Mouse (Mus musculus): Measurements from ENCODE around the gene Stxbp2.

DNA sequence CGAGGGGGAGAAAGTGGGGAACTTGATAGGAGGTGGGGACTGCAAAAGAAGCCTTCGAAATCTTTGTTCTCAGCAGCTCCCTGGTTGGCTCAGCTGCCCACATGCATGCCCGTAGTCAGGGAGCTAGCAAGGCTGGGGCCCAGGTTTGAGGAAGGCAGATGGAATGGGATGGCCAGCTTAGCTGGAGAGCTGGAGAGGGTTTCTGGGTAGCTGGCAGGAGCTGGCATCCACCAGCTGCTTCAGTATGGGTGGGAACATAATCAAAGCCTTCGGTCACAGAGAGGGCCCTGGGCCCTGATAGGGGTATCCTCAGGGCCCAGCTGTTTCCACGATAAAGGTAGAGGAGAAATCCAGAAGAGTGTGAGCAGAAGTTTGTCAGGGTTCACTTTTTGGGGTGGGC lies 51.7 kb downstream of the Stxbp2 start:
- no peak for TF ChIP-seq POLR2A (IDR thresholded peaks at IDR 0.05; ENCODE audit: borderline replicate concordance, extremely low read depth, insufficient read depth, insufficient read length, poor library complexity, severe bottlenecking)
- TF ChIP-seq CTCF (IDR thresholded peaks at IDR 0.05; ENCODE audit: borderline replicate concordance, extremely low read depth, insufficient read depth, insufficient read length) = no peak
